Mouse (Mus musculus) embryonic stem cell, embryonic (primary cell): ENCODE measurements around the gene Ptges2.

Experiments
- CTCF ChIA-PET, 4 experiments: fragments of 300-600 bp in 2 of 4; fragments of 350-600 bp in 2 of 4; sonication (Branson Sonifier 250); formaldehyde crosslinking; loops; one replicate each; lab custom pipeline; 2022; ENCODE audit warnings: inconsistent platforms in 2 of 4; lab: Charles Lee
- POLR2A ChIA-PET, 4 experiments: fragments of 300-600 bp in 2 of 4; fragments of 350-600 bp in 2 of 4; sonication (Branson Sonifier 250); formaldehyde crosslinking; loops; one replicate each; lab custom pipeline; 2022; ENCODE audit warnings: antibody characterized with exemption in 4 of 4, inconsistent platforms in 1 of 4; lab: Charles Lee

Gene Ptges2

GRCm38 (mm10) chr2:32455101-32455500 is 59.4 kb downstream of the Ptges2 start:
- ChIA-PET POLR2A (interaction anchor here in 2 of 4 experiments (1.2 to 3.0 kb wide), 7 partner anchors 9 to 280 kb away, joined by 3 to 15 read pairs (median 7); no protein-coding TSS in a partner anchor), CTCF (interaction anchor here in 2 of 4 experiments (0.6 to 2.4 kb wide), 6 partner anchors 11 to 147 kb away, joined by 3 to 8 read pairs (median 4); no protein-coding TSS in a partner anchor)
